Mouse (Mus musculus) thymus, postnatal 10 days (tissue): ENCODE results near the gene Ccdc150.

Experiments
- DNase-seq, 2 experiments: peaks; one replicate each; pipeline ENCODE4 v3.0.0; 2021; ENCODE audit warnings: low spot score in 2 of 2

Gene Ccdc150

GRCm38 (mm10) chr1:54250158-54250866 is at the start of gene Ccdc150:
Gene Ccdc150 (plus strand): TSS chr1:54250683.
- DNase-seq: peak; percentile 72 to 73

GRCm38 (mm10) chr1:54220273-54220672 is 30.2 kb upstream of the Ccdc150 start:
- DNase-seq: no peak

- no peak for DNase-seq
Observed at GRCm38 (mm10) chr1:54242722-54243121, 7.8 kb upstream of the Ccdc150 start.

- DNase-seq: no peak
Observed at GRCm38 (mm10) chr1:54275552-54275951, 25.1 kb downstream of the Ccdc150 start.

GRCm38 (mm10) chr1:54279628-54280027 is 29.1 kb downstream of the Ccdc150 start:
- DNase-seq: no peak

GRCm38 (mm10) chr1:54280651-54281050 is 30.2 kb downstream of the Ccdc150 start:
- DNase-seq: no peak

- no peak for DNase-seq
Observed at GRCm38 (mm10) chr1:54306404-54306803, 55.9 kb downstream of the Ccdc150 start.

- DNase-seq: no peak
Observed at GRCm38 (mm10) chr1:54326647-54327046, 76.2 kb downstream of the Ccdc150 start.

- DNase-seq: no peak
Observed at GRCm38 (mm10) chr1:54327876-54328545, 77.5 kb downstream of the Ccdc150 start.

GRCm38 (mm10) chr1:54332988-54333387 is 82.5 kb downstream of the Ccdc150 start:
- peak in 1 of 2 experiments; percentile 17 for DNase-seq

GRCm38 (mm10) chr1:54354786-54355185 is 104.3 kb downstream of the Ccdc150 start:
- DNase-seq: no peak

GRCm38 (mm10) chr1:54355485-54355884 is 105.0 kb downstream of the Ccdc150 start:
- DNase-seq: no peak

- DNase-seq: no peak
Observed at GRCm38 (mm10) chr1:54356566-54356965, 106.1 kb downstream of the Ccdc150 start.

GRCm38 (mm10) chr1:54377506-54378051 is 127.1 kb downstream of the Ccdc150 start:
- DNase-seq: no peak

- peak; percentile 21 to 67 for DNase-seq
Observed at GRCm38 (mm10) chr1:54380978-54381914, 130.8 kb downstream of the Ccdc150 start.

- no peak for DNase-seq
Observed at GRCm38 (mm10) chr1:54384221-54384620, 133.7 kb downstream of the Ccdc150 start.

- DNase-seq: no peak
Observed at GRCm38 (mm10) chr1:54402736-54403135, 152.3 kb downstream of the Ccdc150 start.
